Comparison of ENCODE assay signal across 9 mouse cellular contexts in the genomic region with DNA sequence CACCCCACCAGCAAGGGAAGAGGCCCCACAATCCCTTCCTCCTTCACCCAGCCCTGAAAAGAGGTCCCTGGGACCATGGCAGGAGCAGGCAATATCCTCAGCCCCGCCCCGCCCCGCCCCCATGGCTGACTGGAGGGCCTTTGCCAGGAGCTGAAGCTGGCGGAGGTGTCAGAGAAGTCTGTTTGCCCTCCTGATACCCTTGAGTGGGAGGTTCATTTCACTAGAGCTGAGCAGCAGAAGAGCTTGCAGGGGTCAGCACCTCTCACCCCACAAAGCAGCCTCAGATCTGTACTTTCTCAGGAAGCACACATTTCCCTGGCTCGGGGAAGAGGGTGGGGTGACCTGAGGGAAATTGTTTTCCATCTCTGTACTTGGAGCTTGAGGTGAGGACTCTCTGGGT. TPM values are rescaled to one million over a fixed set of nuclear protein-coding genes. Genes with fewer than 3 reads are reported as not detected.
DNase-seq lines count a peak whose midpoint lies in the region; TF ChIP-seq lines count a peak whose summit lies in the region.
"Had no signal": no experiment of that assay in that cellular context is flagged by ENCODE, and none has a peak within 500 bp of the region (broad histone marks: within the 10 kb centered on the region; RNA-seq: fewer than 3 reads in every experiment).

No protein-coding gene starts in this region.

- H3K4me1 ChIP-seq in testis, adult 2 months (ENCODE audit: control insufficient read depth, insufficient read depth, low read length), result peaks cover 14% of the 10 kb centered on the region

- no peak for TF ChIP-seq CTCF in testis, adult 2 months (IDR thresholded peaks at IDR 0.05; ENCODE audit: control insufficient read depth, insufficient read depth, insufficient replicate concordance, low read depth, low read length)

- DNase-seq in gastrocnemius, postnatal 25 days, result peak; percentile 61
- DNase-seq in gastrocnemius, adult 8-10 months (ENCODE audit: low spot score in 2 of 2), result no peak
- no peak for DNase-seq in testis, postnatal 14 days (ENCODE audit: low spot score)
- peak; percentile 51 for DNase-seq in induced T-regulatory cell, adult 2 months (ENCODE audit: low read depth)
- peak; percentile 68 for DNase-seq in yolk sac, embryonic 10.5 days (ENCODE audit: low spot score)
- DNase-seq in layer of hippocampus, postnatal 14 days (ENCODE audit: low spot score in 2 of 2), result no peak
- no peak for DNase-seq in cerebellum, adult 11-12 months

- no peaks in the 10 kb centered on the region for H3K27me3 ChIP-seq in testis, adult 2 months (ENCODE audit: control insufficient read depth, insufficient read depth, low read length)
- H3K27me3 ChIP-seq: megakaryocyte, embryonic 14.5 days had no signal

- H3K36me3 ChIP-seq in testis, adult 2 months (ENCODE audit: control insufficient read depth, insufficient read depth, low read length), result no peaks in the 10 kb centered on the region

- no peak for TF ChIP-seq POLR2A in testis, adult 2 months (IDR thresholded peaks at IDR 0.05; ENCODE audit: control insufficient read depth, low read depth, low read length)

- H3K27ac ChIP-seq in testis, adult 2 months (ENCODE audit: control insufficient read depth, insufficient read depth, low read depth, low read length), result peak overlapping the region; percentile 85

- H3K4me3 ChIP-seq in testis, adult 2 months (ENCODE audit: control insufficient read depth, low read depth, low read length), result no peak overlapping the region
- H3K4me3 ChIP-seq: megakaryocyte, embryonic 14.5 days had no signal

RNA-seq across cellular contexts. Expression of a gene that starts 11.1 kb away (rescaled TPM):
- 1 to 10 TPM; 3.3 to 3.9 TPM for total RNA-seq in gastrocnemius, postnatal 25 days (2021)
- 1 to 10 TPM; 2.9 to 4.8 (median 4.0) TPM for total RNA-seq in gastrocnemius, adult 8-10 months (2022)
- polyA plus RNA-seq in testis, adult 2 months (2012; rRNA removed), result 46.2 and 46.3 TPM in 2 replicates
- total RNA-seq in layer of hippocampus, postnatal 14 days (2021), result 10 to 100 TPM in 1 of 2 experiments, 1 to 10 TPM in 1; 9.3 to 10.3 TPM

RNA-seq across cellular contexts. Expression of a gene that starts 19.5 kb away (rescaled TPM):
- not detected for total RNA-seq in gastrocnemius, postnatal 25 days (2021)
- total RNA-seq in gastrocnemius, adult 8-10 months (2022), result under 1 TPM in 1 of 4 experiments, not detected in 3; 0.21 TPM
- polyA plus RNA-seq in testis, adult 2 months (2012; rRNA removed), result 0.66 and 0.88 TPM in 2 replicates
- under 1 TPM; 0.38 to 0.81 TPM for total RNA-seq in layer of hippocampus, postnatal 14 days (2021)

RNA-seq across cellular contexts. Expression of a gene that starts 23.6 kb away (rescaled TPM):
- 10 to 100 TPM in 1 of 2 experiments, 1 to 10 TPM in 1; 7.9 to 10.3 TPM for total RNA-seq in gastrocnemius, postnatal 25 days (2021)
- total RNA-seq in gastrocnemius, adult 8-10 months (2022), result 10 to 100 TPM in 1 of 4 experiments, 1 to 10 TPM in 3; 7.2 to 11.0 (median 8.5) TPM
- polyA plus RNA-seq in testis, adult 2 months (2012; rRNA removed), result 21.0 and 21.7 TPM in 2 replicates
- total RNA-seq in layer of hippocampus, postnatal 14 days (2021), result 10 to 100 TPM; 32.6 to 35.7 TPM

RNA-seq across cellular contexts. Expression of a gene that starts 28.4 kb away (rescaled TPM):
- total RNA-seq in gastrocnemius, postnatal 25 days (2021), result 10 to 100 TPM in 1 of 2 experiments, 1 to 10 TPM in 1; 7.5 to 11.0 TPM
- total RNA-seq in gastrocnemius, adult 8-10 months (2022), result 10 to 100 TPM in 2 of 4 experiments, 1 to 10 TPM in 2; 8.0 to 12.3 (median 9.4) TPM
- 6.4 and 6.7 TPM in 2 replicates for polyA plus RNA-seq in testis, adult 2 months (2012; rRNA removed)
- total RNA-seq in layer of hippocampus, postnatal 14 days (2021), result 10 to 100 TPM; 46.3 to 49.6 TPM

RNA-seq across cellular contexts. Expression of a gene that starts 36.5 kb away (rescaled TPM):
- 1 to 10 TPM; 1.5 to 1.7 TPM for total RNA-seq in gastrocnemius, postnatal 25 days (2021)
- 1 to 10 TPM; 1.3 to 1.5 (median 1.4) TPM for total RNA-seq in gastrocnemius, adult 8-10 months (2022)
- polyA plus RNA-seq in testis, adult 2 months (2012; rRNA removed), result 77.6 and 77.9 TPM in 2 replicates
- total RNA-seq in layer of hippocampus, postnatal 14 days (2021), result 1 to 10 TPM; 2.7 to 4.9 TPM

Comparison
In these comparisons a context has a peak if more than half of its experiments do, and no peak if none do; other contexts are left out.
1. DNase-seq: peak in gastrocnemius, postnatal 25 days (single experiment), induced T-regulatory cell, adult 2 months (single experiment) and yolk sac, embryonic 10.5 days (single experiment); none in gastrocnemius, adult 8-10 months (0 of 2), testis, postnatal 14 days (single experiment), layer of hippocampus, postnatal 14 days (0 of 2) and cerebellum, adult 11-12 months (single experiment).